Mouse (Mus musculus) lung, postnatal 0 days (tissue): ENCODE measurements around the gene Lrrc34.

Source experiments
- CTCF ChIP-seq: IDR thresholded peaks from 2 replicates; pipeline ENCODE4 v1.5.1; 2016; ENCODE audit warnings: antibody characterized with exemption, mild to moderate bottlenecking
- EP300 ChIP-seq: IDR thresholded peaks from 2 replicates; pipeline ENCODE4 v1.6.1; 2016; ENCODE audit warnings: antibody characterized with exemption, mild to moderate bottlenecking, control low read depth

DNA sequence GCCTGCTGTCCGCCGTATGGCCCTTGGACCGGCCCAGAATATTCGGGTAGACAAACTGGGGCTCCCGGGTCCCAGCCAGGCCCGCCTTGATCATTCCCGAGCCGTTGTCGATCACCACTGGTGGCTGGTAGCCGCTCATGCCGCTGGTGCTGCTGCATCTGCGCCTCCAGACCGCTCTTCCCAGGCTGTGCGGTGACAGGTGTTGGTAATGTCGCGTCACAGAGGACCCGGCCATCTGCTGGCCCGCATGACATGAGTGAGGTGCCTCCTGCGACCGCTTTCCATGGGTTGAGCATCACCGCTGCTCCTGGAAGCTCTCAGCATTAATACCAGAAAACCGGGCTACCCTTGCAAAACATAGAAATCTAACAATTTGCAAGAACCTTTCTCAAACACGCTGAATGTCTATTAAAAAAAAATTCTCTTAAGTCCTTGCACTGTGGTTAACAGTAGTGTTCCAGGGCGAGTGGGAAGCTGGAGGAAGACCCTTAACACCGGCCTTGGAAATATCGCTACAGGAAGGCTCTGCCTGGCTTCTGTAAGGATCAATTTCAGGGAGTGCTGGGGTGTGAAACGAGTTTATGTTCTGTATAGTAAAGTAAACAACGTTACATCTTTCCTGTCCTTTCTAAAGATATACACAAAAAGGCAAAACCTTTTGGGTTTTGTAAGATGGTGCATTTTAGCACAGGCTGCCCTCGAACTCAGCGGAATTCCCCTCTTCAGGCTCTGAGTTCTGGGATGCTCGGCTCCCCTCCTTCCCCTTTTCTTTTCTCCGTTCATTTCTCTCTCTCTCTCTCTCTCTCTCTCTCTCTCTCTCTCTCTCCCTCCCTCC is 47.7 kb downstream of the Lrrc34 start, which contains the start of gene Actrt3:
- TF ChIP-seq CTCF (no peak), EP300 (no peak)
